Mouse (Mus musculus): ENCODE data around the gene Mlst8.
"Not testable (repeated sequence)": the region's sequence is repeated elsewhere in the genome, so short reads cannot be mapped to it uniquely, and the experiment has no call there.

Gene Mlst8

DNA sequence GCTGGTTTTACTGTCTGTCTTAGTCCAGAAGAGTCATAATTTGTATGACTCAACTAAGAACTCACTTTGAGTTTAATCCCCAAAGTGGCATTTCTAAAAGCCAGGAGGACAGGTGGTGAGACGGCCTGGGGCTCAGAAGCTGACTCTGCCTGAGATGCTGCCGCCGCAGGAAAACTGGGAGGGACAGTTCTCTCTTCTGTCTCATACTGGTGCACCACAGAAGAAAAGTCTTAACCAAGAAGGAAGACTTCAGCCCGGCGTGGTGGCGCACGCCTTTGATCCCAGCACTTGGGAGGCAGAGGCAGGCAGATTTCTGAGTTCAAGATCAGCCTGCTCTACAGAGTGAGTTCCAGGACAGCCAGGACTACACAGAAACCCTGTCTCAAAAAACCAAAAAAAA is 53.0 kb downstream of the Mlst8 start:
- in situ Hi-C loops (cut with MboI) = no loop called here

DNA sequence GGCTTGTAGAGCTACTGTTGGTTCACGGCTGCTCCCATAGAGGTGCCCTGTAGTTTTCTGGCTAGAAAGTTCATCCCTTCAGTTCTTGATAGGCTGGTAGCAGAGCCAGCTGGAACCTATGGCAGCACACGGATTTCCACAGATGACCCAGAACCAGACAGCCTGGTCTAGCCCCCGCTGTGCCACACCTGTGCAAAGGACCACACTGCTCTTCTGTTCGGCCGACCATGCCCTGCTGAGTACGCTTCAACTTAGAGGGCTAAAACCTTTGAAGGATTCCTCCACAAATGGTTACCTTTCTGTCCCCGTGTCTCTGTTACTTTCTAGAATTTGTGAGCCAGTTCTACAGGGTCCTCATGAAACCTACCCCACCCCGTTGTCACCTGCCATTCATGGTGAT is 53.6 kb downstream of the Mlst8 start:
- in situ Hi-C loops (cut with MboI) = not testable (repeated sequence)

DNA sequence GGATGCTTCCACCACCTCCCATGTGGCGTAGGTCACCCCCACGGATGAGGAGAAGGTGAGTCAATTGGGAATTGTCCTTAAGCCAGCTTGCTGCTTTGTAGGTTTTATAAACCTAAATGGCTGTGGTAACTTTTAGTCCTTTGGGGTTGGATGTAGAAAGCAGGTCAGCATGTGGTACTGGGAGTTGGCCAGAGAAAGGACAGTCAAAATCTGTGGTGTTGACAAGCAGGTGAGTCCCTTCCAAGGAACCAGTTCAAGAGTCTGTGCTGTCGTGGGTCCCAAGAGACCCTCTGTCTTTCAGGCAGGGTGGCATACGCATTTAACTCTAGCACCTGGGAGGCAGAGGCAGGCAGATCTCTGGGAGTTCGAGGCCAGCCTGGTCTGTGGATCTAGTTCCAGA is 54.4 kb downstream of the Mlst8 start:
- in situ Hi-C loops (cut with MboI) = no loop called here

Data from mature B cell (primary cell).